Mouse (Mus musculus): ENCODE measurements around the gene Reps2. TPM values are rescaled to one million over a fixed set of nuclear protein-coding genes. Genes with fewer than 3 reads are reported as not detected.

Gene Reps2
- total and polyA plus RNA-seq, 2 experiments from 2014 or later = 0.07 to 0.42 TPM

DNA sequence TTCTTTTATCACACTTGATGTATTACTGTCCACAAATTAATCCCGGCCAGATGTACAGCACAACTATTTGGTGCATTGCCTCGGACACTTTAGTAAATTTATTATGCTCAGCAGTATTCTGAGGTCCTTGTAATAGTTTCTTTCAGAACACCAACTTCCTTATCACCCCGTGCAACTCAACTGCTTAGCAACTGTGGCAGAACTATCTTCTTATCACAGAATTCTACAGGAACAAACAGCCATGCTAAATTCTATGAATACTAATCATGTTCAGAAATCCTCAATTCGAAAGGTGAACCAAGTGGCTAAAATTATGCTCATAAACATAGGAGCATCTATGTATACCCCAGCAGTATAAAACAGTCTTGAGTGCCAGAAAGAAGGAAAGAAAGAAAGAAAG, 1.7 kb downstream of the Reps2 start:
- Histone ChIP-seq H3K9me3 (replicated peaks; ENCODE audit: control insufficient read depth, low read length) (no peaks in the 10 kb centered on the region), H3K4me3 (ENCODE audit: low read depth, low read length) (no peak overlapping the region), H3K9ac (replicated peaks; ENCODE audit: low read depth, low read length) (no peak overlapping the region), H3K27me3 (ENCODE audit: control insufficient read depth, insufficient read depth, low read length) (no peaks in the 10 kb centered on the region), H3K27ac (ENCODE audit: low read depth) (no peak overlapping the region), H3K4me2 (ENCODE audit: low read depth, low read length) (no peak overlapping the region), H3K36me3 (replicated peaks; ENCODE audit: control insufficient read depth, insufficient read depth, low read length) (no peaks in the 10 kb centered on the region), H3K4me1 (ENCODE audit: control insufficient read depth, insufficient read depth) (no peaks in the 10 kb centered on the region)
- TF ChIP-seq CTCF (IDR thresholded peaks at IDR 0.05; ENCODE audit: low read depth) (no peak), EP300 (IDR thresholded peaks at IDR 0.05; ENCODE audit: low read depth) (no peak)
- WGBS = 57% methylated on average over 4 of the region's 4 CpGs
- no peak for DNase-seq (ENCODE audit: low spot score)
- ATAC-seq (ENCODE audit: insufficient read depth, low read depth) = no peak

GRCm38 (mm10) chrX:162635159-162635558, 8.3 kb downstream of the Reps2 start:
- Histone ChIP-seq H3K27me3 (ENCODE audit: control insufficient read depth, insufficient read depth, low read length) (no peaks in the 10 kb centered on the region), H3K27ac (ENCODE audit: low read depth) (no peak overlapping the region), H3K4me2 (ENCODE audit: low read depth, low read length) (no peak overlapping the region), H3K4me3 (ENCODE audit: low read depth, low read length) (no peak overlapping the region), H3K9me3 (replicated peaks; ENCODE audit: control insufficient read depth, low read length) (no peaks in the 10 kb centered on the region), H3K36me3 (replicated peaks; ENCODE audit: control insufficient read depth, insufficient read depth, low read length) (no peaks in the 10 kb centered on the region), H3K4me1 (ENCODE audit: control insufficient read depth, insufficient read depth) (no peaks in the 10 kb centered on the region), H3K9ac (replicated peaks; ENCODE audit: low read depth, low read length) (no peak overlapping the region)
- no peak for ATAC-seq (ENCODE audit: insufficient read depth, low read depth)
- no peak for TF ChIP-seq EP300 (IDR thresholded peaks at IDR 0.05; ENCODE audit: low read depth)
- TF ChIP-seq CTCF (IDR thresholded peaks at IDR 0.05; ENCODE audit: low read depth) = no peak
- DNase-seq (ENCODE audit: low spot score) = no peak
- WGBS = 18% methylated on average over 2 of the region's 2 CpGs

- Histone ChIP-seq H3K4me2 (ENCODE audit: low read depth, low read length) (no peak overlapping the region), H3K9me3 (replicated peaks; ENCODE audit: control insufficient read depth, low read length) (no peaks in the 10 kb centered on the region), H3K27me3 (ENCODE audit: control insufficient read depth, insufficient read depth, low read length) (no peaks in the 10 kb centered on the region), H3K36me3 (replicated peaks; ENCODE audit: control insufficient read depth, insufficient read depth, low read length) (no peaks in the 10 kb centered on the region), H3K4me1 (ENCODE audit: control insufficient read depth, insufficient read depth) (no peaks in the 10 kb centered on the region), H3K27ac (ENCODE audit: low read depth) (no peak overlapping the region), H3K9ac (replicated peaks; ENCODE audit: low read depth, low read length) (no peak overlapping the region), H3K4me3 (ENCODE audit: low read depth, low read length) (no peak overlapping the region)
- 67% methylated on average over 1 of the region's 1 CpGs for WGBS
- ATAC-seq (ENCODE audit: insufficient read depth, low read depth) = no peak
- TF ChIP-seq EP300 (IDR thresholded peaks at IDR 0.05; ENCODE audit: low read depth) (no peak), CTCF (IDR thresholded peaks at IDR 0.05; ENCODE audit: low read depth) (no peak)
- no peak for DNase-seq (ENCODE audit: low spot score)
These were observed 21.4 kb downstream of the Reps2 start for GRCm38 (mm10) chrX:162622091-162622437.

- TF ChIP-seq CTCF (IDR thresholded peaks at IDR 0.05; ENCODE audit: low read depth) (no peak), EP300 (IDR thresholded peaks at IDR 0.05; ENCODE audit: low read depth) (no peak)
- H3K4me3 ChIP-seq (ENCODE audit: low read depth, low read length) = no peak overlapping the region
- H3K27me3 ChIP-seq (ENCODE audit: control insufficient read depth, insufficient read depth, low read length) = no peaks in the 10 kb centered on the region
- no peaks in the 10 kb centered on the region for H3K36me3 ChIP-seq (replicated peaks; ENCODE audit: control insufficient read depth, insufficient read depth, low read length)
- DNase-seq (ENCODE audit: low spot score) = no peak
- H3K4me1 ChIP-seq (ENCODE audit: control insufficient read depth, insufficient read depth) = no peaks in the 10 kb centered on the region
- 63% methylated on average over 5 of the region's 5 CpGs for WGBS
- no peak overlapping the region for H3K9ac ChIP-seq (replicated peaks; ENCODE audit: low read depth, low read length)
- no peak overlapping the region for H3K27ac ChIP-seq (ENCODE audit: low read depth)
- H3K9me3 ChIP-seq (replicated peaks; ENCODE audit: control insufficient read depth, low read length) = no peaks in the 10 kb centered on the region
- no peak overlapping the region for H3K4me2 ChIP-seq (ENCODE audit: low read depth, low read length)
- no peak for ATAC-seq (ENCODE audit: insufficient read depth, low read depth)
These were observed 22.0 kb downstream of the Reps2 start for GRCm38 (mm10) chrX:162621194-162622090.

- H3K4me3 ChIP-seq (ENCODE audit: low read depth, low read length) = no peak overlapping the region
- H3K4me1 ChIP-seq (ENCODE audit: control insufficient read depth, insufficient read depth) = no peaks in the 10 kb centered on the region
- no peak overlapping the region for H3K9ac ChIP-seq (replicated peaks; ENCODE audit: low read depth, low read length)
- no peak for TF ChIP-seq EP300 (IDR thresholded peaks at IDR 0.05; ENCODE audit: low read depth)
- TF ChIP-seq CTCF (IDR thresholded peaks at IDR 0.05; ENCODE audit: low read depth) = no peak
- 60% methylated on average over 2 of the region's 2 CpGs for WGBS
- H3K36me3 ChIP-seq (replicated peaks; ENCODE audit: control insufficient read depth, insufficient read depth, low read length) = no peaks in the 10 kb centered on the region
- ATAC-seq (ENCODE audit: insufficient read depth, low read depth) = no peak
- DNase-seq (ENCODE audit: low spot score) = no peak
- no peaks in the 10 kb centered on the region for H3K27me3 ChIP-seq (ENCODE audit: control insufficient read depth, insufficient read depth, low read length)
- no peak overlapping the region for H3K27ac ChIP-seq (ENCODE audit: low read depth)
- H3K4me2 ChIP-seq (ENCODE audit: low read depth, low read length) = no peak overlapping the region
- no peaks in the 10 kb centered on the region for H3K9me3 ChIP-seq (replicated peaks; ENCODE audit: control insufficient read depth, low read length)
These were observed 23.7 kb downstream of the Reps2 start for GRCm38 (mm10) chrX:162619705-162620104.

DNA sequence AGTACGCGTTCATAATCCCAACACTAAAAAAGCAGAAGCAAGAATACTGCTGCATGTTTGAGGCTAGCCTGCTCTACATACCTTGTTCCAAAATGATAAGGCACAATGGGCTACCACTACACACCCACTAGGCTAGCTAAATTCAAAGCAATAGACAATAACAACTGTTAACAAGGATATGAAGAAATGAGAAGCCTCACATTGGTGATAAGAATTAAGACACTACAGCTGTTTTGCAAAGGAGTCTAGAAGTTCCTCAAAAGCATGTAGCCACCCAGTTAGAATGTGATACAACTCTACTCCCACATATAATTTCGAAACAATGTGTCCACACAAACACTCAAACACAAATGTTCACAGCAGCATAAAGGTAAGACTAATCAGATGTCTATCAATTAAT, 24.9 kb downstream of the Reps2 start:
- Histone ChIP-seq H3K4me2 (ENCODE audit: low read depth, low read length) (no peak overlapping the region), H3K27ac (ENCODE audit: low read depth) (no peak overlapping the region), H3K4me1 (ENCODE audit: control insufficient read depth, insufficient read depth) (no peaks in the 10 kb centered on the region), H3K9ac (replicated peaks; ENCODE audit: low read depth, low read length) (no peak overlapping the region), H3K36me3 (replicated peaks; ENCODE audit: control insufficient read depth, insufficient read depth, low read length) (no peaks in the 10 kb centered on the region), H3K9me3 (replicated peaks; ENCODE audit: control insufficient read depth, low read length) (no peaks in the 10 kb centered on the region), H3K27me3 (ENCODE audit: control insufficient read depth, insufficient read depth, low read length) (no peaks in the 10 kb centered on the region), H3K4me3 (ENCODE audit: low read depth, low read length) (no peak overlapping the region)
- 82% methylated on average over 3 of the region's 3 CpGs for WGBS
- ATAC-seq (ENCODE audit: insufficient read depth, low read depth) (no peak), DNase-seq (ENCODE audit: low spot score) (no peak)
- TF ChIP-seq CTCF (IDR thresholded peaks at IDR 0.05; ENCODE audit: low read depth) (no peak), EP300 (IDR thresholded peaks at IDR 0.05; ENCODE audit: low read depth) (no peak)

All from heart, postnatal 0 days (tissue).